Mouse (Mus musculus): ENCODE results near the gene Aplp1.

- TF ChIP-seq POLR2A (IDR thresholded peaks at IDR 0.05; ENCODE audit: control insufficient read depth, low read depth, low read length) (no peak), CTCF (IDR thresholded peaks at IDR 0.05; ENCODE audit: control insufficient read depth, insufficient read depth, insufficient replicate concordance, low read depth, low read length) (no peak)
These were observed 1.6 kb downstream of the Aplp1 start for GRCm38 (mm10) chr7:30443696-30444095.
